24 mouse cellular contexts compared by ENCODE assay signal in the genomic region with DNA sequence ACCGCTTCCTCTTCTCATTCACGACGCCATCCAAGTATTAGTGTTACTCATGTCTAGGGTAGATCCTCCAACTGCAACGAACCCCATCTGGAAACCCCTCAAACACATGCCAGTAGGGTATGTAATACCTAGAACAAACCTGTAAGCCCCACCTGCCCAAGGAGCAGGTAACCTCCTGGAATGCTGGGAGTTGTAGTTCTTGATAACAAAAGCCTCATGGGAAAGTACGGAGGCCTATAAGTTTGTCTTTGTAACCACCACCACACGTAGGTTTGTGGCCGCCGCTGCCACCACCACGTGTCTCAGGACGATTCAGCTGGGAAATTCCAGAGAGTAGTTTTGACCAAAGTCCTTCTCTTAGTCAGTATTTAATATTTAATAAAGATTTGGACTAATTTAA.
"Had no signal": no experiment of that assay in that cellular context is flagged by ENCODE, and none has a peak within 500 bp of the region (broad histone marks: within the 10 kb centered on the region; RNA-seq: fewer than 3 reads in every experiment).

No protein-coding gene starts in this region.

- H3K27me3 ChIP-seq: forebrain, embryonic 13.5 days; forebrain, embryonic 15.5 days had no signal

- H3K4me2 ChIP-seq: embryonic facial prominence, embryonic 12.5 days; embryonic facial prominence, embryonic 13.5 days; embryonic facial prominence, embryonic 15.5 days; forebrain, embryonic 12.5 days; forebrain, embryonic 13.5 days; forebrain, embryonic 15.5 days had no signal

- H3K9ac ChIP-seq: embryonic facial prominence, embryonic 12.5 days; embryonic facial prominence, embryonic 13.5 days; embryonic facial prominence, embryonic 15.5 days; forebrain, embryonic 12.5 days; forebrain, embryonic 13.5 days; forebrain, embryonic 15.5 days; forebrain, postnatal 0 days had no signal

- DNase-seq: cerebellum, adult 9-10 months; cerebellum, adult 9-11 months; cerebellum, postnatal 14 days; cerebellum, postnatal 25 days; cerebellum, postnatal 36 days; embryo, embryonic 11 days; forebrain, postnatal 0 days; gastrocnemius, adult 2 months; gastrocnemius, postnatal 10 days; gastrocnemius, postnatal 14 days; gastrocnemius, postnatal 25 days; gastrocnemius, postnatal 36 days; heart, adult 11 months; heart, adult 18-20 months; heart, adult 2 months had no signal

- H3K27ac ChIP-seq: embryonic facial prominence, embryonic 10.5 days; embryonic facial prominence, embryonic 12.5 days; embryonic facial prominence, embryonic 13.5 days; embryonic facial prominence, embryonic 15.5 days; forebrain, embryonic 10.5 days; forebrain, embryonic 12.5 days; forebrain, embryonic 13.5 days; forebrain, embryonic 15.5 days; gastrocnemius, adult 2 months; heart, adult 2 months had no signal

- H3K36me3 ChIP-seq: embryonic facial prominence, embryonic 10.5 days; embryonic facial prominence, embryonic 12.5 days; embryonic facial prominence, embryonic 13.5 days; embryonic facial prominence, embryonic 15.5 days; forebrain, embryonic 10.5 days; forebrain, embryonic 12.5 days; forebrain, embryonic 15.5 days had no signal

- H3K4me3 ChIP-seq: embryonic facial prominence, embryonic 10.5 days; embryonic facial prominence, embryonic 12.5 days; embryonic facial prominence, embryonic 13.5 days; embryonic facial prominence, embryonic 15.5 days; erythroblast, embryonic 14.5 days; forebrain, embryonic 10.5 days; forebrain, embryonic 12.5 days; forebrain, embryonic 13.5 days; forebrain, embryonic 15.5 days; gastrocnemius, adult 2 months; heart, adult 2 months had no signal

- H3K4me1 ChIP-seq: embryonic facial prominence, embryonic 12.5 days had no signal

- H3K9me3 ChIP-seq: embryonic facial prominence, embryonic 10.5 days; embryonic facial prominence, embryonic 12.5 days; embryonic facial prominence, embryonic 13.5 days; embryonic facial prominence, embryonic 15.5 days; forebrain, embryonic 10.5 days; forebrain, embryonic 12.5 days; forebrain, embryonic 13.5 days; forebrain, embryonic 15.5 days had no signal
